Mouse (Mus musculus) ovary, postnatal 36 days (tissue): ENCODE results near the gene Itpr1.

Experiments
- DNase-seq: peaks from one replicate; pipeline ENCODE4 v3.0.0; 2022; ENCODE audit warnings: low spot score, mixed read lengths

Itpr1 gene

DNA sequence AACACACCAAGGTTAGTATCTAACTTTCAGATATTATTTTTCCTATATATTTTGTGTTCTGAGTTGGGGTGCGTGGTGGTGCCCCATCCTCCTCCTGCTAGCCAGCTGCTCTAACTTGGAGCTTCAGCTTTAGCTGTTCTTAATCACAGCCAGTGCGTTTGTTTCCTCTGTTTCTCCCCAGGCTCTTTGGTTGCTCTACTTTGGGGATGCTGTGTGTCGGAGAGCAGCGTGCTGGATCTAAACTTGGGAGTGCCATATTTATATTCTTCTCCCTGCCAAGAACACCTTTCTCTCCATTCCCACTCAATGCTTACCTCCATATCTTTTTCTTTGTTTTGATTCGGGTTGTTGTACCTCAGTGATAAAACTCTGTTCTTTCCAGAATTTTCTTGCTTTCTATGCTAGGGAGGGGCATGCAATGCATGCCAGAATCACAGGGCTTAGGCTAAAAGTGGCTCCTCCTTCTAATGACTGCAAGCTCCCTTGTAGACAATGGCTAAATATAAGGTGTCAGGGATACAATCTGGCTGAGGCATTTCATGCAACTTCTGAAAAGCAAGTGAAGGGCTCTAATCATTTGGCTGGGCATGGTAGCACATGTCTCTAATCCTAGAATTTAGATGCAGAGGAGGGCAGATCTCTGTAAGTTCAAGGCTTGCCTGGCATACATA lies 381.4 kb downstream of the Itpr1 start:
- no peak for DNase-seq

DNA sequence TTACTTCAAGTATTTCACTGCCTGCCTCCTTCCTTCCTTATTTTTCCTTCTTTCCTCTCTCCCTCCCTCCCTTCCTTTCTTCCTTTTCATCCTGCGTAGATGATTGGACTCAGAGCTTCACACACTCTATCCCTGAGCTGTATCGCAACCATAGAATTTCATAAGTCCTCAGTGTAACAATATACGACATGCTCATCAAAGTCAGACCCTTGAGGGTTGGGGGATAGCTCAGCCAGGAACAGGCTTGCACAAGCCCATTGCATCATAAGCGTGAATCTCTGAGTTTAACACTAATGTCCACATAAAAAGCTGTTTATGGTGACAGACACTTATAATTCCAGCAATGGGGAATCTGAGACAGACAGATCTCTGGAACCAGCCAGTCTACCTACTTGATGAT lies 385.8 kb downstream of the Itpr1 start:
- no peak for DNase-seq

DNA sequence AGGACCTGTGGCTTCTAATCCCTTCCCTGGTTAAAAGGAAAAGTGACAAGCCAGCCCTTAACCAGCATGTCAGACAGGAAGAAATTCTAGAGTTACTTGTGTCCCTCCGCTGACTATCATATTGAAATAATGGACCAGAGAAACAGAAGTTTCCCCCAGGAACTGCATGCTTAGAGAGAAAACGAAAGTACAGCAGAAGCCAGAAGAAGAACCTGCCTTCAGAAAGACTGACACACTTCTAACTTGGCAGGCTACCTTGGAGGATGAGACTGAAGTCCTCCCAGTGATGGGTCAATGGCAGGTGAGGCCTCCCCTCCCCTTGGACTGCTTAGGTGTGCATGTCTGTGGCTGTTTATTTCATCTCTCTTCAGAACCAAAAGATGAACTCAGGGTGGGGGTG lies 386.4 kb downstream of the Itpr1 start:
- DNase-seq: no peak
